Mouse (Mus musculus) T-helper 17 cell (primary cell): Measurements from ENCODE around the gene Cenpf.
"Not testable (repeated sequence)": the region's sequence is repeated elsewhere in the genome, so short reads cannot be mapped to it uniquely, and the experiment has no call there.

ENCODE experiments used
- in situ Hi-C, 2 experiments: fragments of 300-600 bp; cut with MboI, MseI; formaldehyde crosslinking; loops; 1 replicate in 1 of 2; 2 replicates in 1 of 2; pipeline ENCODE4 v1.15.1; 2025; ENCODE audit warnings: high pct_unique_total_duplicates in 2 of 2

The Cenpf gene

GRCm38 (mm10) chr1:189695321-189695720 is 7.4 kb upstream of the Cenpf start:
- in situ Hi-C loops = no loop called here

GRCm38 (mm10) chr1:189694391-189694790 is 6.5 kb upstream of the Cenpf start:
- in situ Hi-C loops = no loop called here

GRCm38 (mm10) chr1:189692442-189692841 is 4.6 kb upstream of the Cenpf start:
- in situ Hi-C loops = not testable (repeated sequence)

- in situ Hi-C loops = no loop called here
These were observed 1.4 kb upstream of the Cenpf start for GRCm38 (mm10) chr1:189689050-189689833.

GRCm38 (mm10) chr1:189688388-189688750 is 483 bp upstream of the Cenpf start:
- in situ Hi-C loops = no loop called here

DNA sequence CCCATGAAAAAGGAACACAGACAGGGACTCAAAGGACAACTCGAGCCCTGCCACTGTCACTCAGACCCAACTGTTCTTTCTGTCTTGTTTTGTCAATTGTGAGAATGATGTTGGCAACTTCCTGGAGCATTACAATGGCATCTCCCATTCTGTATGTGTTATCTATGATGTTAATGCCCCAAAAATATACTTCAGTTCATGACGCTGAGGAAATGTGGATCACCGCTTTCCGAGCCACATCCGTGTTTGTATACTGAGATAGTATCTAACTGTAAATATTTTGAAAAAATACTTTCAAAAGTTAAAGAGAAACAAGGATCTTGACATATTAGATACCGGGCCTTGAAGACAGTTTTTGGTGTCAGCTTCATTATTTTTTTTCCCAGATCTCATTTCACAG is 1.9 kb downstream of the Cenpf start:
- in situ Hi-C loops = no loop called here

GRCm38 (mm10) chr1:189684786-189685415 is 3.0 kb downstream of the Cenpf start:
- in situ Hi-C loops = no loop called here

DNA sequence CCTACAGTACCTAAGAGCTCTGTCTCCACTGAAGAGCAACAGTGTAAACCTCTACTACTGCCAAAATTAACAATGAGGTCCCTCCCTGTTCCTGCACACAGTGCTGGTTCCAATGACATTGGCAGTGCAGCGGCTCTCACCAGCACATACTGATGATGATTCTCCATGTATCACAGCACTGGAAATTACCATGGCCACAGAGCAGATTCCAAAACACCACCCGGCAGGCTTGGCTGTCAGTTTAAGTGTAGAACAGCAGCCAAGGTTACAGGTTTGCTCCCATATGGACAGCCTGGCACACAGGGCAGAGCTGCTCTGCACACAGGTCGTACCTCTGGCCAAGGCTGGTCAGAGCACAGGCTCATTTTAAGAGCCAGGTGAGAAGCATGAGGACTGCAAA is 8.3 kb downstream of the Cenpf start:
- in situ Hi-C loops = no loop called here

DNA sequence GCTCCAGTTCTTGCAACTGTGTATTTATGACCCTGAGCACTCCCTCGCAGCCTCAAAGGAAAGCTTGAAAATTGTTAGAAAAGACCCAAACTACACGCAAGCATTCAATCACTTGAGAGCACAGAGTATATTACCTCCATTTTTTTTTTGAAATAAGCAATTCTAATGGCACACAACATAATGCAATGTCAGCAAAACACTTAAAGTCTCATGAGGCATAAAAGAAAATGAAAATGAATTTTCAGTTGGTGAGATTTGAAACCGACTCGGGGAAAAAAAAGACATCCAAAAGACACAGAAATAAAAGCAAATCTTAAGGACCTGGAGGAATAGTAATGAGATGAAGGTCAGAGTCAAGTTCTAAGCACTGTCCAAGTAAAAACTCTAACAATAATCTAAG is 11.9 kb downstream of the Cenpf start:
- in situ Hi-C loops = no loop called here

- in situ Hi-C loops = no loop called here
These were observed 12.5 kb downstream of the Cenpf start for GRCm38 (mm10) chr1:189675421-189675820.

DNA sequence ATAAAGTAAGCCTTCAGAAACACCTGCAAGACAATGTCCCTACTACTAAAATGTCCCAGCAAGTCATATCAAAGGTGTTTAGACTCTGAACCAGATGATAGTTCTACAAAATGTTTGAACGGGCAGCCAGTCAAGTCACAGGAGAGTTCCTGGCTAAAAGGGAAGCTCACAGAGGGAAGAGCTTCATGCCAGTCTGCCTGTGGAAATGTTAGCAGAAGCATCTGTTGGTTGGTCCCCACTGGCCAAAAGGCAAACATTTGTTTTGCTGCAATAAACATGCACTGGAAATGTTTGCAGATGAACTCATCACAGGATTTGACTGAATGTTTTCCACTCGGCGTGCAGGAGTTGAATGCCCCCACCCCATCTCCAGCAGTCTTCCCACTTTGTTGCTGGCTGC is 21.9 kb downstream of the Cenpf start:
- in situ Hi-C loops = no loop called here

GRCm38 (mm10) chr1:189664873-189665144 is 23.1 kb downstream of the Cenpf start:
- in situ Hi-C loops = no loop called here

- in situ Hi-C loops = no loop called here
These were observed 23.6 kb downstream of the Cenpf start for GRCm38 (mm10) chr1:189664061-189664872.

DNA sequence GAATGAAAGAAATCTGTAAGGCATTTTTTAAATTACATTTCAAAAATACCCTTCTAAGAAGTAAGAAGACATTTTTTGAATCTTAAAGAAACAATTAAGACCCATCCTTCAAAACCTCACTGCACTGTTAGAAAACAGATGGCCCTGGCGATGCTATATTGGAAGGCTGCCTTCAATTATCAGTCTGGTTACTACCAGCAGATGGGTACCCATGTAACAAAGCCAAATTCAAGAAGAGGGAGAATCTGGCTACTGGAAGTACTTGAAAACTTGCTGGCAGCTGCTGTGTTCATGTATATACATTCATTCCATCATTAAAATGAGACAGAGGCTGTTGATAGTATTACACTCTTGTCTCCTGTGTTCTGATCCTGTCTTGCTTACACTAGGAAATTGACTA is 24.4 kb downstream of the Cenpf start:
- in situ Hi-C loops = no loop called here

GRCm38 (mm10) chr1:189661856-189662255 is 26.0 kb downstream of the Cenpf start:
- in situ Hi-C loops = no loop called here

GRCm38 (mm10) chr1:189657406-189657805 is 30.5 kb downstream of the Cenpf start:
- in situ Hi-C loops = no loop called here

- in situ Hi-C loops = no loop called here
These were observed 34.1 kb downstream of the Cenpf start for GRCm38 (mm10) chr1:189653746-189654145.

- in situ Hi-C loops = no loop called here
These were observed 41.3 kb downstream of the Cenpf start for GRCm38 (mm10) chr1:189646597-189646996.

- in situ Hi-C loops = no loop called here
These were observed 42.5 kb downstream of the Cenpf start for GRCm38 (mm10) chr1:189645371-189645770.

- in situ Hi-C loops = no loop called here
These were observed 43.1 kb downstream of the Cenpf start for GRCm38 (mm10) chr1:189644700-189645345.

DNA sequence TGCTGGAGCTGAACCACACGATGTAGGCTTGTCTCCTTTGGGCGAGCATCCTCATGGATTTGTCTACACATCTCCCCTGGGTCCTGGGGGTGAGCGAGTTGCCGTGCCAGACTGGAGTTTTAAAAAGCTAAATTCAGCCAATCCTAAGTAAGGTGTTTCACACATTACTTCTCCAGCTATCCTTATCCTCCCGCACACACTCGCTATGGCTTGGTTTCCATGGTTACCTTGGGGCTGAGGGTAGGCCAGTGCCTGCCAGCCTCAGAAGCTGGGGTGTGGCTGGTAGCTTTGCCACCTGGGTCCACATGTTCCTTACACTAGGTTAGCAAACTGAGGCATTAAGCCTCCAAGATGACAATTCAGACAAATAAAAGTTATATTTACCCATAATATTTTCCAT is 48.3 kb downstream of the Cenpf start:
- in situ Hi-C loops = loop anchor here in 1 of 2 experiments (10.0 kb wide), 1 partner anchor 385 kb away; no protein-coding TSS in a partner anchor

- in situ Hi-C loops = loop anchor here in 1 of 2 experiments (10.0 kb wide), 1 partner anchor 379 kb away; no protein-coding TSS in a partner anchor
These were observed 54.1 kb downstream of the Cenpf start for GRCm38 (mm10) chr1:189633791-189634190.
